Mouse (Mus musculus) urinary bladder, postnatal 25 days (tissue): ENCODE measurements at regions not wholly inside any gene's neighbourhood (a gene's known extent, or its start where the extent isn't known, plus 50 kb on each side); places are given as distances from the start of the nearest gene placed in this dataset.

Experiments
- DNase-seq: peaks from one replicate; pipeline ENCODE4 v3.0.0; 2022; ENCODE audit warnings: low spot score

DNA sequence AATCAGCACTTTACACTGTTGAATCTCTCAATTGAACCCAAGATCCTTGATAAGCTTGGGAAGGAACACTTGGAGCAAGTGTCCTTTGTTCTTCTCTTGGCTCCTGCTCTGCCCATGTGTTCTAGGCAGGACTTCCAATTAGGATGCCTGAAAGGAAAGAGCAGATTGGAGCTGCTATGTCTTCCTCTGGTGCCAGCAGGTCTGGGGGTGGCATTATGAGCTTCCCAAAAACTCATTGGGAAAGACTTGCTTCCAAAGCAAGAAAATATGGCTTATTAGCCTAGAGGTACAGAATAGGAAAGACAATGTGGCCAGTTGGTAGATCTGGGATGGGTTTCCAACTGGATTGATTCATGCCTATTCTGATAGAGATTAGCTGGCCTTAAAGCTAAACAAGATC is 959.1 kb downstream of the Slc4a3 start:
- no peak for DNase-seq

DNA sequence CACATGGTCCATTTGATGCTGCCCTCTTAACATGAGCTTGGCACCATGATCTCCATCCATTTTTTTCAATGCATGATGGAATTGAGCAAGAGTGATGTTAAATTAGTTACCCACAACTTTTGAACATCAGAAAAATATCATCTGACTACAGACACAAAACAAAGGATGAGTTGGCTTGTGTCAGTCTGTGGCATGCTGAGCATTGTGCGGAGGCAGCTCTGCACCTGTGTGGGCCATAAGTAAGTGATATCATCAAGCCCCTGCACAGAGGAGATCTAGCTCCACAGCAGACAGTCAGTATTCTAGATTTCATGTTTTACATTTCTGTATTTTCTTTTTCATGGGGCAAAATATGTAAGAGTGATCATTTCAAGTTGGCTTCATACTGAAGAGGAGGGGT is 962.8 kb downstream of the Slc4a3 start:
- DNase-seq: no peak

DNA sequence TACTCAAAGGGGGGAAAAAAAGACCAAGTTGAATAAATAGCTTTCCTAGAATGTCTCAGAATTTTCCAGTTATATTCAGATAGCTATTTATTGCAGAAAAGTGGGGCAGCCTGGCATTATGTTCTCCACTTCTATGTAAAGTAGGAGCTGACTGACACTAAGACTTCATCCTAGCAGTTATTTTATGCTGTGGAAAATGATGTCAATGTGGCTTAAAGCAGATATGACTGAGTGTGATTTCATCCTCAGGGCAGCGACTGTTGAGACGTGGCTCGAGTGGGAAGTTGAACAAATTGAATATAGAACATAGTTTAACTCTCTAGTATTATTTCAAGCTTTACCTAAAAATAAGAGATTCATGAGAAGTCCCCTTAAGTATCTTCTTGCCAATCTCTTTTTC is 963.4 kb downstream of the Slc4a3 start:
- no peak for DNase-seq

DNA sequence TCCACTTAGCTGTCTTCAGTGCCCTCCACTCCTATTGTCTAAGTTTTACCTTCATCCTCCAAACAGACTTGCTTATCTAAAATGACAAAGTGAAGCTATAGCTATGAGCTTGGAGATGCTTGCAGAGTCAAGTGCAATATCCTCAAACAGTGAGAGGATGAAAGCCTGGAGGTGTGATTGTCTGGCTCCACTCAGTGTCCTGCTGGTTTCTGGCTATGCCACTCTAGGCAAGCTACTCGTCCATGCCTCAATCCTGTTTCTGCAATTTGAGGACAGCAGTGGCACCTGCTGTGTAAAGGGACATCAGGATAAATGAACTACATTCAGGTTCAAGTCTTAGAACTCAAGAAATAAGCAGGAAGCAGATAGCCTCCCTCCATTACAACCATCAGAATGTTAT is 966.1 kb downstream of the Slc4a3 start:
- DNase-seq: no peak

DNA sequence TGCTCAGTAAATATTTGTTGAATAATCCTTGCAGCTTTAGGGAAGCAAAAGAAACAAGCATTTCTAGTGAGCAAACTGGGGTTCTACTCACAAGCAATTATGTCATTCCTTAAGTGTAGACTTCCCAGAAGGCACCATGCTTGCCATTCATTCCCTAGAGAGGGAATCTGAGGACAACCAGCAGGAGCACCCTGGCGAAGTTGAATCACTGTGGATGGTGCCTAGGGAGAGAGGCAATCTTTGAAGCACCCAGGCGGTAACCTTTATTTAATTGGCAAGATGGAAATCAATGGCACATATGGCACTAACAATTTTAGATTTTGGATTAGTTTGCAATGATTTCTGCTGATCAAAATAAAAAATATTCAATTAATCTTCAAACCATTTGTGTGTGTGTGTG is 967.4 kb downstream of the Slc4a3 start:
- no peak for DNase-seq

DNA sequence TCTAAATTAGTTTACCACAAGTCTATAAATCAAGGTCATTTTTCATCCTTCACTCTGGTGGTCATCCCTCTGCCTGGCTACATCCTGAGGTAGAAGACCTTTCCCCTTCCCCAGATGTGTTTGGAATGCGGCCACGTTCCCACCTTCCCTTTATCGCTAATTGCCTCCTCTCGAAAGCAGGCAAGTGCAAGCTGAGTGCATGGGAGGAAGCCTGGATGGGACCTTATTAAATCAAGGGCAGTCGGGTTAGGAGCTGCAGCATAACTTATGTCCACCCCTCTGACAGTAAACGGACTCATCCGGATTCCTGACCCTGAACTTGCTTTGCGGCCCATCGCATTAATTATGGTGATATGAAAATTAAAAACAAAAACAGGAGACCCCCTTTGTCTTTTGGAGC is 983.5 kb downstream of the Slc4a3 start:
- no peak for DNase-seq

DNA sequence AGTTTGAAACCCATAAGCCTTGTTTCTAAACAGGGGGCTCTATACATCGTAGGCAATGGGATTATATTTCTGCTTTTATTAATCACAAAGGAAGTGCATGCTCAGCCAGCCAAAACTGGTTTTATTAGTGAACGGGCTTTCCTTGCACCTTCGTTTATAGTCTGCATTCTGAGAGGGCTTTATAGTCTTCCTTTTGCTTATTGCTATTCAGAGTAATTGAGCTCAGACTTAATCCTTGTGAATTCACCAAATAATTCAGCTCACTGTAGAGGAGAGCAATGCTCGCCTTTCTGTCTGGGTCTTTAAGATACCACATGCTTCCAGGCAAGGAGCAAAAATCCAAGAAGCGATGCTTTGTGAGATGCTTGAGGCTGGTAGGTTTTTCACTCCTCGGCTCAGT is 984.3 kb downstream of the Slc4a3 start:
- no peak for DNase-seq

DNA sequence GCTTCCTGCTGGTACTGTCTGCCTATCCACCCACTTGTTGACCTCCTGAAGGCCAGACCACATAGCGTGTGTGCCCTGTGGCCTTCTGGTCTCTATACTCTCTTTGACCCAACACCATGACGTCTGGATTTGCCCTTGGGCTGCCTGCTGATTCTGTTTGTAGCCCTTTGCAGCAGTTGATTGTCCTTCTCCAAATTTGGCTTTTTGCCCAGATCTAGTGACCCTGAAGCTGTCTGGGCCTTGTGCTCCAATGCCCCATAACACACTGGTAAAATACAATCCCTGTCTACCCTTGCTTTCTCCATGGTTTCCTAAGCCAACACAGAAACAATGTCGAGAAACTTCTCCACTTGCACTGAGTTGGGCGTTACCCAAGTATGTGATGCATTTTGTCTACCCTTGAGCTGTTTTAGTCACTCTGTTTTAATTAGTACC is 979.3 kb downstream of the Epha4 start:
- no peak for DNase-seq

DNA sequence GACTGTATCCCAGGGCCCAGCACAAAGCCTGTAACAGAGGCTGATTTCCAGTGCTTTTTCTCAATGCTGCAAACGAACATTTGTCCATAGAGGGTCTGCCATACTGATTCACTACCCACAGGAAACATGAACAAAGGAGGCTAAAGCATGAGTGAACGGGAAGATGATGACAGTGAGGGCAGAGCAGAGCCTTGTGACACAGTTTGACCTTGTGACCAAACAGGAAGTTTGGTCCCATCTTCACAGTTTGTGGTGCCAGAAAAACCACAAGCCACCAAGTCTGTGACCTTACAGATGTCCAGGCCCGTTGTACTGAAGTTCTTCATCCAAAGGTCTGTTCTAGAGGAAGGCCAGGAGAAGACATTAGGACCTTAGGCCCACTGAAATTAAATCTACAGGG is 974.4 kb downstream of the Epha4 start:
- no peak for DNase-seq

DNA sequence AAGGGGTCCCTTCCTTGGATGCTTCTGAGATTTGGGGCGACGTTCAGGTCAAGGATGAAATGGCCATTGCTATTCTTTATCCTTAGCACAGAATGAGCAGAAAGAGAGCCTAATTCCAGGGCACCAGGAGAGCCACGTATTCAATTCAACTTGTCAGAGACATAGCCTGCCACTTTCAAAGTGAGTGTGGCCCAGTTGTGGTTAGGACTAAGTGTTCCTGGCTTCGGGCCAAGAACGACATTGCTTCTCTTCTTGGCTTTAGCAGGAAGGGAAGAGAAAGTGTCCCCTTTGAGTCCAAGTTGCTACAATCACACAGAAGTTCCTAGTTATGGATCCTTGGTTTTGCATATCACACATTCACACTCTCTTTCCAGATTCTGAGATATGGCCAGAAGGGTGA is 964.0 kb downstream of the Epha4 start:
- DNase-seq: no peak

DNA sequence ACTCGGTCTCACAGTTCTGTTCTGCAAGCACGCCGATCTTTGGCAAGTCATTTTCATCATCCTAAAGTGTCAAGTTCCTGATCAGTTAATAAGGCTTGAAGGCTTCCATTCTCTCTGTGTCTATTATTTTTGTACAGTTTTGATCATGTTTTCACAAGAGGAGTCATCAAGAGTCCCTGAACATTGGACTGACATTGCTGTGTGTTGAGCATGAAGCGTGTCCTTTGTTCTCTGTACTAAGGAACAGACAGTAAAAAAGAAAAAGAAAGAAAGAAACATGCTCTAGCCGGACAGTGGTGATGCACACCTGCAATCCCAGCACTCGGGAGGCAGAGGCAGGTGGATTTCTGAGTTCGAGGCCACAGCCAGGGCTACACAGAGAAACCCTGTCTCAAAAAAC is 955.4 kb downstream of the Epha4 start:
- DNase-seq: no peak

DNA sequence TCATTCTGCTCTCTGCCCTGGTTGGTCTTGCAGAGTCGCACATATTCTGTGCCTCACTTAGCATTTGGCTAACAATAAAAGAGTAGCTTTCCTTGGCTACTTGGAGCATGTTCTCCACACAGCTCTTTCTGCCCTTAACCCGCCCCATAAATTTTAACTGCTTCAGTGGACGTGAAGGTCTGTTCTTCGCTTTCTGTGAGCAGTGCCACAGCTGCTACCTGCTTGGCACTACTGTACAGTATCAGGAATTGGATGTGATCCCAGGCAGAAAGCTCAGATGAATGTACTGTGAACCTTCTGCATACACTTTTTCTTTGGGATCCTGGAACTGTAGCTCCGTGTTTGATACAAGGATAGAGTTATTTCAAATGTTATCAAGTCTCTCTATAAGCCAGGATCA is 939.4 kb downstream of the Epha4 start:
- no peak for DNase-seq

DNA sequence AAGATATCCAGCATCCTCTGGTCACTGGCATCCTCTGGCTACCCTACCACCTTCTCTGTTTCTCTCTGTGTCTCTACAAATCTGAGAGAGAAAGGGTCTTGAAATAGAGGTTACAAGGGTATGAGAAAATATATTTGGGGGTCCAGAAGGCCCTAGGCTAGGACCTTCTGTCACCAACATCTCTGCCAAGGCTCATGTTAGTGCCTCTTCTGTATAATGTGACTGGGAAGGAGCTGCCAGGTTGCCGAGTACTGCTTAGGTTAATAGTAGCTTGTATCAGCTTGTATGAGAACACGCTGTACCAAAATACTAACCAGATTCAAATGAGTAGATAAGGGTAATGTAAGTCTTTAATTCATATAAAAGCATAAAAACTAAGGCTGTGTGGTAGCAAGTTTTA is 929.0 kb downstream of the Epha4 start:
- no peak for DNase-seq

DNA sequence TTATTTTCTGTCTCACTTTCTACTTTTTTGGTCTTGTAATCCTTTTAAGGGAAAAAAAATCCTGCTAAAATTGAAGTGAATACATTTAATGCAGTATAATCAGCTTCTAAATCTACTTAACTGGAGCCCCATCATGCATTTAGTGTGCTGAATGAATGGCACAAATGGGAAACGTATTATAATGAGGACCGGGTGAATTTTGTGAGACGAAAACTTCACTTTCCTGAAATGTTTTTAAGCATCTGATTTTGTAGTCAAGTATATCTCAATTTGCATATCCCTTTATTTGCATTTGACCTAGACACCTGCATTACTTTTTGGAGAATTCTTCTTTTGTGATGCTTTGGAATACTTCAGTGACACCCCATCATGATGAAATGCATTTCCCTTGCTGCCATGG is 889.1 kb downstream of the Epha4 start:
- no peak for DNase-seq

DNA sequence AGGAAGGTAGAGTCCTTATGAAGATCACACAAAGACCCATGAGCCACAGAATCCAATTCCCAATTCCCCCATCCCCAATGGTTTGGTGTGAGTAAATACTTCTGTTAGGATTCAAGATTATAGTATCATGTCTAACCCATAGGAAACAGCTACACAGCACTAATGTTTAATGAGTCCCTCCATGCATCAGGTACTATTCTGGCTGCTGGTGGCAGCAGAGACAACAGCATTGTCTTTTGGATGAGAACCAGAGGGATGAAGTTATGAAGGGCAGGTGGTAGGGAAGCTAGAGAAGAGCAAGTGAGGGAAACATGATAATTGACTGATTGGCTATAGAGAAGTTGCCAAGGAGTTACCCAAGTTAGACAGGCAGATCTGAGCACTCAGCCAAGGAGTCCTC is 885.0 kb downstream of the Epha4 start:
- no peak for DNase-seq

DNA sequence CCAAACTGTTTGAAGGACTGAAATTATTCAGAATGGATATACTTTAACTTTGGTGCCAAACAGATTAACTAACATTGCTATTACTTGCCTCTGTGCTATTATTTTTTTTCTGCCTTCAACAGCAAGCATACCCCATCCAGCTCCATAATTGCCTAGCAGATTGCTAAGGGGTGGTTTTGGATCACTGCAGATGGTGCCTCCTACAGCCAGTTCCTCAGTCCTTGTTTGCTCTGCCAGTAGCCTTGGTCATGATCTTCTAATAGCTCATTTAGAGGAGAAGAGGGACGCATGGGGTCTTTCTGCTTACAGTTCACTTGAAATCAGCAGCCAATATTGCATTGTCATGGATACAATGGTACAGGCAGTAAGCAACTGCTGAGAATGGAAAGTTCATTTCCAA is 880.8 kb downstream of the Epha4 start:
- DNase-seq: no peak

DNA sequence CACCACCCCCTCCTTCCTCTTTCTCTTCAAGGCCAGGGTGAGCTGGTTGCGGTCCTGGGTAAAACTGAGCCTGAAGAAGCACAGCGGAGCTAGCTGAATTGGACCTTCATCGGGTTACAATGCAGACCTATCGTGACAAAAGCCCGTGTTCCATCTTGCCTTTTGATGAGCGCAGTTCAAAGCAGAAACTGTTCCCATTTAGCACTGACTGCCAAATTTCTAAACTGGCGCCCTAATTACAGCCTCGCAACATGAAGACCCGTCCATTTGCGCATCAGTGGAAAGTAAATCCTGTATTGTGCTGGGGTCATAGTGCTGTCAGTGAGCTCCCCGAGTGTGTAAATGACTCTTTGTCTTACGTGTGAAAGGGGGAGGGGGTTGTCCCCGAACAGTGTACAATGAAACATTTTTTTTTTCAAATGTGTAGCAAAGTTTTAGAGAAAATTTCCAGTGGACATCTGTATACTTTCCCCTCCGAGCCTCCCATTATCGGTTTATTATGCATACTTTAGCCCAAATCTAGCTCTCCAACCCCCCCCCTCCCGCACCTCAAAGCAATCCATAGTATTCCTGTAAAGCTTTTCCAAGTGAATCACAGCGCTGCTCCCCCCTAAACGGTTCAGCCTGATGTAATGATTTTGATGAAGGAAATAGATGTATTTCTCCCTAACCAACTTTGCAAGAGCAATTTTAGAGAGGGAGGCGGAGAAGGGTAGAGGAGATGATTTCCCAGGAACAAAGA is 877.4 kb downstream of the Epha4 start:
- no peak for DNase-seq

DNA sequence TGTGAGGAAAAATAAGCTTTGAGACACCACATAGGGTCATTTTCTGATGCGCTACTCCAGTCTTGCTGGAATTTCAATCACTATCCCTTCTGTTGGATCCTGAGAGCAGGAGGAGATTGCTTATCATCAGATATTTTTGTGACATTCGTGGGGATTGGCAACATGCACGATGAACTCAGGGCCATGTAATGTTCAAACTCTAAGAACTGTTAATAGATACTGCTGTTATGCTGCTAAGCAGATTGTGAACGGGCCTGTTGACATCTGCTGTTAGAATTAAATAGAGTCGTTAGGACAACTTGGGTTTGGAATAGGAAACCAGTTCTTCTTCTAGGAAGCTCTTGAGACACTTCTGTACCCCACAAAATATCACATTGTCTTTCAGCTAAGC is 876.9 kb downstream of the Epha4 start:
- no peak for DNase-seq

DNA sequence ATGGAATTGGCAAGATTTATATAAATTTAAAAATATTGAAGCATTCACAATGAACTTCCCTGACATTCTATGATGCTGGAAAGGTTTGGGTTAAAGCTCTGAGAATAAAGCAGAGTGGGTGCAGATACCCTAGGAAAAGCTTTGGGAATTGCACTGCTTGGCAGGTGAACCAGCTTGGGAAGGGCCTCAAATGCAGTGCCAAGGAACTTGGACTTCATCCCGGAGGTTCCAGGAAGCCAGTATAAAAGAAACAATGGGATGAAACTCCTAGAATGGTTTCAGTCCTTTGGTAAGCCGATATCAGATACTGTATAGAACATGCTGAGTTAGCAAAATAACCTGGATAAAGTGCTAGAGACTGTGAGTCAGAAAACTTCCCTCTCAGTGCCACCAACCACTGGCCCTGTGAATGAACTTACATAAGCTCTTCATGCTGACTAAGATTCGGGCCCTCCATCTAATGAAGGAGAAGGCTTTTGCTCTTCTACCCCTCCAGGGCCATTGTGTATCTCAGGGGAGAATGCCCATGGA is 873.6 kb downstream of the Epha4 start:
- no peak for DNase-seq

DNA sequence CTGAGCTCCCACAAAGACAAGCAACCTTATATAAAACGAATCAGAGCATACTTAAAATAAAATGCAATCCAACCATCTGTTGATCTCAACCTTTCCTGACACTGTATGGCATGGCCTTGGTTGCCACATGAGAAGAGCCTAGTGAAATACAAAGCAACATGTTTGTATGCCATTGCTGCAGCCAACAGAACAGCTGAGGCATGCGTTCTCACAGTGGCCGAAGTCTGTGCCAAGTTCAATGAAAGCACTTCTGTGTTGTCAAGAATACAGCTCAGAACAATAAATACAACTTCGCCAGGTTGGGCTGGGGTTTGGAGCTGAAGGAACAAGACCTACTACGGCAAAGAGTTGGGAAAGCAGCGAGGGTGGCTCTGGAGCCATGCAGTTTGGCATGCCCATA is 872.2 kb downstream of the Epha4 start:
- no peak for DNase-seq

DNA sequence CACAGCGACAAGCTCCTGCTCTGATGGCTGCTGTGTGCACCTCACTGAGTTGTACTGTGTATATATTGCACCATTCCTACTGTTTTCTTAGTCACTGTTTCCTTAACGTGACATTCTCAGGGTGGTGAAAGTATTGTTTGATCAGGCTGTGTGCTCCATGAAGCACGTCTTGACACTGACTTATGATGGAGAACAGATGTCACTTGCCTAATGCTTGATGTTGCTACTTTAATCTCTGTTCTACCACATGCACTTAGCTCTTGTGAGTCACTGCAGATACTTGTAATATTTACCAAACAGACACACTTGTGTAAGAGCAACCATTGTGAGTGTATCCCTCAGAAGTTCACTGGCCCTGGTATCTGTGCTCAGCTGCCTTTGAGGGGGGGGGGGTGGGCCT is 870.0 kb downstream of the Epha4 start:
- DNase-seq: no peak

DNA sequence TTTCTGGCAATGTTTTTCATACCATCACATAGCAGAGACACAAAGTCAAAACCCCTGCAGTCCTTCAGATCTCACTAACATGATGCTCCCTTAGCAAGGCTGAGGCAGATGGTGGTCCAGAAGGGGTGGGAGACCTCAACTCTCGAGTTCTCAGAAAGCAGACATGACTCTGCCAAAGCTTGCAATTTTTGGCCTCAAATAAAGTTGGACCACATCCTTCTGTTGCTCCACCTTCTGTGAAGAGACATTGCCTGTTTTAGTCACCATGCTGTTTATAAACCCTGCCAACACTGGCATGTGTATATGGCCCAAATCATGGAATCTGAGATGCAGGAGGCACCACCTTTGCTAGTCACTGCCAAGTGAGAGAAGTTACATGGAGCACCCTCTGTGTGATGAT is 860.1 kb downstream of the Epha4 start:
- DNase-seq: no peak

DNA sequence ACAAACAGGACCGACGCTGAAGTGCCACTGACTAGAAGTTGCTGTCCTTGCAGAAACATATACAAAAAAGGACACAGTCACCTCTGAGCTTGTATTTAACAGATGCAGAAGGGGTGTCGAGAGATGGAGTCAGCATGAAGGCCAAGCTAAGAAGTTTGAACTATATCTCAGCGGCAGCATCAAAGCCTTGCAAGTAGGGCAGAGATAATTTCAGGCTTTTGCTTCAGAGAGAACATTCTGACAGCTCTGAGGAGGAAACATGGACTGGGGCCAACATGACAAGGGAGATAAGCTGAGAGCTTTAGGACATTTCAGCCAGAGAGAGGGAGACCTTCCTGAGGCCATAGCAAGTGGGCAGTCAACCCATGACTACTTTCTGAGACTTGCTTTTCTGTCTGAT is 856.7 kb downstream of the Epha4 start:
- no peak for DNase-seq

DNA sequence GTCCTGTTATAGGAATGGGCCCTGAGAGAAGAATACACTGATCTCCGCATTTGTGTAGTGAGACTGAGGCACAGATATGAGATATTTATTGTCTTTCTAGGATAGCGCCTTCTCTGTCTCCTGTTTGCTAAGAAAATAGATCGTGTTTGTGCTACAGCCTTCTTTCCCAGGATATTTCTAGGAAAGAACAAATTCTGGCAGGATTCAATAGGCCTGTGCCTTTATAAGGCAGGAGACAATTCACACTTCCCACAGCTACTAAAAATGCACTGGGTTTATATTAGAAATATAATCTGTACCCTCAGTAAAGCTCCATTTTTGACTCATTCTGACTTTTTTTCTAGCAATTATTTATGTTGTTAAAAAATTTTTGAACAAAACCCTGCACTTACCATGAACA is 854.7 kb downstream of the Epha4 start:
- no peak for DNase-seq
